Mouse (Mus musculus): Measurements from ENCODE around the gene Apol9a.
"Not testable (repeated sequence)": the region's sequence is repeated elsewhere in the genome, so short reads cannot be mapped to it uniquely, and the experiment has no call there.

DNA sequence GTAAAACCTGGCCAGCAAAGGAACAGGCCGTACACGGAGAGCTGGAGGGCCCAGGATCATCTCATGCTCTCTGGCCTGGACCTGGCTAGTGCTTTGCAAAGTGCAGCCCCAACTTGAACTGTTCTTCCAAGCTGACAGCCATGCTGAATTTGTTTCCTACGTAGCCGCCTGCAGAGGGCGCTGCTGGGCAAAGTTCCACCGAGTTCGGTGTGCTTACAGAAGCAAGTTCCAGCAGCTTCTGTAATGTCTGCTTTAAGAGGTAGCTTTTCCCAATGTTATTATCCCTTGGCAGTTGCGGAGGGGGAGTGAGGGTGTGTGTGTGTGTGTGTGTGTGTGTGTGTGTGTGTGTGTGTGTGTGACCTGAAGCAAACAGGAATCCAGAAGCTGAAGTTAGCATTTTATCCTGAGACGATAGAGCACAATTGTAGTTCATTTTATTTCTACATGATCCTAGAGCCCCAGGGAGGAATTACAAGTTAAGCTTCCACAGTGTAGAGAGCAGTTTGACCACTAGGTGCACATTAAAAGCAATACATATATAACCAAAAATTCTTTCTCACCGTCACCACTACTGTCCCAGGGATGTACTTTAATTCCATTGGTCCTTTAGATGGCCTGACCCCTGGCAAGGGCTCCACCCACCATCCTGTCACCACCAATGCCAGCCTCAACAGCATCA, 5.9 kb upstream of the Apol9a start:
- TF ChIP-seq POLR2A (IDR thresholded peaks at IDR 0.05; ENCODE audit: extremely low read depth, insufficient read depth, low read length); CTCF (IDR thresholded peaks at IDR 0.05; ENCODE audit: low read depth, low read length): not testable (repeated sequence)

Measured in liver, adult 2 months (tissue).